Mouse (Mus musculus) natural killer cell, adult 2 months (primary cell): ENCODE data around the gene Alox5.

Source experiments
- DNase-seq, 2 experiments: peaks; one replicate each; pipeline ENCODE4 v3.0.0; 2022; ENCODE audit warnings: low spot score in 2 of 2

Gene Alox5

DNA sequence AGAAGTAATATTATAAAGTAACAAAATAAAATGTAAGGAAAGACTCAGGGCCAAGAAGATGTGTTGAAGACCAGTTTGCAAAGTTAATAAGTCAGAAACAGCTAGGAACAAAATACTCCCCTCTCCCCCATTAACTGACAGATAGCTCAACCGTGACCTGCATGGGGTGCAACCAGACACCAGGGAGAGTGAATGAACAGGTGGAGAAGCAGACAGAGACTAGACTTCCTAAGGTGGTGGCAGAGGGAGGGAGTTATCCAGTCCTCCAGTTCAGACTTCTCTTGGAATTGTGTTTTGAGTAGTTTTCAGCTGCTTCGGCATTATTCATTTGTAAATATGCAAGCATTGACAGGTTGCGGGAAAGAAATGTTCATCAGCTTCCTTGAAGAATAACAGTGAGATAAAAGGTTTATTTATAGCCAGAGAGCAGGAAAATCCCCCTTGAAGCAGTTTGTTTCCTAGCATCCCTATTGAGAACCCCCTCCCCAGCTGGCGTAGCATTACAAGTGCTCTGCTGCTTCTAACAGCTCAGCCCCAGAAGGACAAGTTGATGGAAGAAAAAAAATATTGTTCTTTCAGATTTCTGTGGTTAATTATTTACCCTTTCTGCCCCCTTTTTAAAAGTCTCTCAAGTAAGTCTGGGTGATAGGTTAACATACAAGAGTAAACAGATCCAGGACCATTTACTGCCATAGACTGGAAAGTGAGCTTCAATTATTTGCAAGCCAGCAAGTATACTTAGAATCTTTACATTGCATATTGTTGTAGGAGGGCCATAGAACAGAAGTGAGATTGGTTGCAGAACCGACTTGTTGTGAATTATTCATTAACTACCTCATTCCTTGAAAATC, 75.6 kb downstream of the Alox5 start:
- DNase-seq, result no peak

DNA sequence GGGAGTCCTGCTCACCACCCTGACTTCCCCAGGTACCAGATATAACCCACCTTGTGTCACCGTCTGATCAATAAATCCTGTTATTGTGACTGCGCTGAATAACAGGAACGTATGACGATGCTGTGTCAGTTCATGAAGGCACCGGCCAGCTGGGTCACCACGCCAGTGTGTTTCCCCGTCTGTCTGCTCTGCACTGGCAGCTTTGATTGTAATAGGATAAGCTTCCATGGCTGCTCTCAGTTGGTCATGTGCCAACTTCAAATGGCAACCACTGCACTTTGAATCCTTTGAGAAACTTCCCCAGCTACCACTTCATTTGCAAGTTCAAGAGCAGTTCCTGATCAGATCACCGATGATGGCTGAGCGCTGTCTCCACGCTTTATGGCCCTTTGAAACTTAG, 77.4 kb downstream of the Alox5 start:
- no peak for DNase-seq

DNA sequence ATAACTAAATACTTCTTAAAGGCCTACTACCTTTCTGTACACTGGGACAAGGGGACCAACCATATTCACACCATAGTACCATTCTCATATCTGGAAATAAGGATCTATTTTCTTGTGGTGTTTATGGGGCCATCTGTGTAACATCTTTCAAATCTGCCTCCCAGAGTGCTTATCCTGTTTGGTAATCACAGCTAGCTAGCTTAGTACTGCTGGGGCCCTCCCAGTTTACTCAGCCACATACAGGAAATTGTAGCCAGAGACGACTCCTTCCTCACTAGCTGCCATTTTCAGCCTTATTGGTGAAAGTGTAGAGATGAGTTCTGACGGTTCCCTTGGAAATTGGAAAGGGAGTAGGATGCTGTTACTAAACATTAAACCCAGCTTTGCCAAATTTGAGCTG, 79.4 kb downstream of the Alox5 start:
- no peak for DNase-seq

DNA sequence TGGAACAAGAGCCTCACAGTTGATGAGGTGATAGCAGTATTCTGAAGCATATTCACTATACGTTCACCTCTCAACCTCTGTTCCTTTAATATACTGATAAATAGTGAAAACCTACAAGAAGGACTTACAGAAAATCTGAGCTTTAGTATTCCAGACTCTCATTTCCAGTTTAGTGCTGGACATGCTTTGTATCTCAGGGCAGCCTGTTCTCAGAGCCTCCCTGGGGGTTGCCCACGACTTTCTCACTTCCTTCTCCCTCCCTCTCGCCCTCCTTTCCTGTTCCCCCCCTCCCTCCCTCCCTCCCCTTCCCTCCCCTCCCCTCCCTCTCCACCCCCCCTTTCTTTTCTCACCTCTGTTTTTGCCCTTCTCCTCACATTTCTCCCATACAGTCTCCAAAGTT, 80.8 kb downstream of the Alox5 start:
- DNase-seq, result no peak

DNA sequence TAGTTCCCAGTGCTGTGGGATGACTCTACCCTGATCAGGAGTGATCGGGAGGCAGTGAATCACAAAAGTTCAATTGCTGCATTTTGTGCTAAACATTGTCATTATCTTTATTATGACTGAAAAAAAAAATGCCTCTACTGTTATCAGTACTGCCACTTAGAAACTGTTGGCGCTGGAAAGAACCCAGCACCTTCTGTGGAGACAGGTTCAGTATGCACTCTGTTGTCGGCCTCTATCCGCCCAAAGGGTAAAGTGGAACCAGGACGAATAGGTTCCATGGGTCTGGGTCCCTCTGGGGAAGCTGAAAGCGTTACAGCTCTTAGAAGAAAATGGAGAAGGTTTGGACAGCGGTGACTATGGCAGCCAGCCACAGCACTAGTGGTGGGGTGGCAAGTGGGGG, 82.1 kb downstream of the Alox5 start:
- DNase-seq, result no peak

DNA sequence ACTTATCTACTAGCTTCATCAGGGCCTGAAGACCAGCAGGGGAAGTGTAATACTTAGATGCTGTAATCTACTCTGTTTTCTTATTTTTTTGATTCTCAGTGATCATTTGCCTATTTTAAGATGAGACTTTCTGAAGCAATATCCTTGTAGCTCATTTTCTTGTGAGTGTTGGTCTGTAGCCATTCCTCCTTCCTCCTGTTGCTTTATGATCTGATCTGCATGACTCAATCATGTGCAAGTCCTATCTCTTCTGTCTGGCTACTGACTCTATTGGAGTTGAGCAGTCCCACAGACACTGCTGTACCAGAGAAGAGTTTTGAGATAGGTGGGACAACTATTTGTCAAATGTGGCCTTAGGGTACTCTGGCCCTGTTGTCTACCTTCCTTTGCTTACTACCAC, 86.4 kb downstream of the Alox5 start:
- no peak for DNase-seq

DNA sequence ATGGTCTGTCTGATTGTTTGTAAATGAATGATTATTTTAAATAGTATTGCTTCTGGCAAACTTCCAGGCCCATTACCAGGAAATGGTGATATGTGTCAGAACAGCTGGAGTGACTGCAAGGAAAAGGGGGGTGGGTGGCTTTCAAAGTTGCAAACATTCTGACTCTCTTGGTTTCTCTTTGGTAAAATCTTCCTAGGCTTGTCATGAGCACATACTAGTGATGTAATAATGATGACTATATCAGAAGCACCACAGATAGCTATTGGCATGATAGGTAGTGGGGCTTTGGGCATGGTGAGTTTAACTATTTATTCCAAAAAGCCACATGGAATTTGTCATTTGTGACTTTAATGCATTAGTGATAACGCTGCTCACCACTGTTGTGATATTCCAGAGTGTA, 86.8 kb downstream of the Alox5 start:
- no peak for DNase-seq

DNA sequence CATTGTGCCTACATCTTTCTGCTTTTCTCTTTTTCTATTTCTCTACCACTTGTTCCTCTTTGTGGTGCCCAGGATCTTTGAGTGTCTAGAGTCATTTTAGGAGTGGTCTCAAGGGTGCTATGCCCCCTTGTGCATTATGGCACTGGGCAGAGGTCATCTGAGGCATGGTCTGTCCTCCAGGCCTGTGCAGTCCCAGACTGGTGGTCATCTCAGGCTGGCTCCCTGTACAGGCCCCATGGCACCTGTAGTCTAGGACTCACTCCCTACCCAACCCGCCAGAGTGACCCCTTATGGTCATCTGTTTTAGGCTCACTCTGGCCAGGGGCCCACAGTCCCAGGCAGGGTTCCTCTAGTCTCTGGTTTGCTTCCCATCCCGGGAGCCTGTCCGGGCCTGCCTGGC, 89.5 kb downstream of the Alox5 start:
- no peak for DNase-seq

DNA sequence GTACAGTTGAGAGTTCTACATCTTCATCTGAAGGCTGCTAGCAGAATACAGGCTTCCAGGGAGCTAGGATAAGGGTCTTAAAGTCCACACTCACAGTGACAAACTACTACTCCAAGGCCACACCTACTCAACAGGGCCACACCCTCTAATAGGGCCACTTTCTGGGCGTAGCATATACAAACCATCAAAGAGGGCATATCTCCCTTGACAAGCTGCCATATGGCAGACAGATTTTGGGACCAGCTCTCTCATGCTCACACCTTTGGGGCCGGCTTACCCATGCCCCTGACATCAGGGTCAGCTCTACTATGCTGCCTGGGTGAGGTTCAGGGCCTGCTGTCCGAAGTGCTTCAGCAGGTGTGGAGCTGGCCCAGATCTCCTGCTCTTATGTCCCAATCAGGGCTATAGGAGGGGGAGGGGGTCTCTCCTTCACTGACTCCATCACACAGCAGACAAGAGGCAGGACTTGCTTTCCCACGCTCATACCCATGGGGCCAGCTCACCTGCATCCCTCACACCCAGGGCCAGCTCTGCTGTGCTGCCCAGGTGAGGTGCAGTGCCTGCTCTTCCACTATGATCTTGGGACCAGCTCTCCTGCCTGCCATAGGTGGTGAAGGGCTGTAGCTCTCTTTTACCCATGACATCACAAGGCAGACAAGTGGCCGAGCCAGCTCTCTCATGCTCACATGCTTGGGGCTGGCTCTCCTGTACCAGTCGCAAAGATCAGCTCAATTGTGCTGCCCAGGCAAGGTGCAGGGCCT, 90.6 kb downstream of the Alox5 start:
- DNase-seq, result no peak

DNA sequence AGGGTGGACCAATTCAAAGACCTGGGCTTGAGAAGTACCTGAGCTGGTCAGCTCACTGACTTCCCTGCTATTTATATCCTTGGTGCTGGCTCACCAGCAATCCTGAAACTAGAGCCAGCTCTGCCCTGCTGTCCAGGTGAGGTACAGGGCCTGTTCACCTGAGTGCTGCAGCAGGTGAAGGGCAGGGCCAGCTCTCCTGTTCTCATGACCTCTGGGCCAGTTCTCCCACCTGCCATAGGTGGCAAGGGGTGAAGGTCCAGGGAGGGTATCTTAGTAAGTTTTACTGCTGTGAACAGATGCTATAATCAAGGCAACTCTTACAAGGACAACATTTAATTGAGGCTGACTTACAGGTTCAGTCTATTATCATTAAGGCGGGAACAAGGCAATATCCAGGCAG, 91.2 kb downstream of the Alox5 start:
- no peak for DNase-seq

DNA sequence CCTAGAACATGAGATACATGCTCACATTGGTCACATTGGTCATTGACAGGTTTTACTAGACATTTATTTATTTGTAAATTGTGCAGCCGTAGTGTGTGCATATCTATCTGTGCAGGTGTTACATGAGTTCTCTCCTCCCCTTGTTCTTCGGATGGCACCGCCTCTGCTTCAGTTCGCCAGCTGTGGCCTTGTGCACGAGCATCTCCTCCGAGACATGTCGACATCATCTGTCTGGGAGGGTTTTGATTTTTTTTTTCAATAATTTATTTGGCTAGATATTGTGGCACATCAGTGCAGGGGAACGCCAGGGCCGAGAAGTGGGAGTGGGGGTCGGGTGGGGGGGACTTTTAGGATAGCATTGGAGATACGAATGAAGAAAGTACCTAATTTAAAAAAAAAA, 93.0 kb downstream of the Alox5 start:
- DNase-seq, result no peak

DNA sequence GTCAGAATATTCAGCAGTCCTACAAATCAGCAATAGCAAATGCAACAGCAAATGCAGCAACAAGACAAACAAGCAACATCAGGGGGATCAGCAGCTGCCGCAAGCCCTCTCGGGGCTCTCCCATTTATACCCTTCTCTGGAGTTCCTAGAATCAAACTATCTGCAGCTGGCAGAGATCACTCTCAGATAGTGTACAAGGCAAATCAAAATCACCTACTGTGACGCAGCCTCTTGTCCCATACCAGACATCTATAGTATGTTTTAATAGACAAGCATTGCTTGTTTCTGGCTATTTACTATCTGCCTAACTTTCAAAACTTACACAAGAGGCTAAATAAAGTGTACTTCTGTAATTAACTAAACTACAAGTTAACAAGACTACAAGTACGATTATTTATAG, 99.0 kb downstream of the Alox5 start:
- DNase-seq, result no peak

DNA sequence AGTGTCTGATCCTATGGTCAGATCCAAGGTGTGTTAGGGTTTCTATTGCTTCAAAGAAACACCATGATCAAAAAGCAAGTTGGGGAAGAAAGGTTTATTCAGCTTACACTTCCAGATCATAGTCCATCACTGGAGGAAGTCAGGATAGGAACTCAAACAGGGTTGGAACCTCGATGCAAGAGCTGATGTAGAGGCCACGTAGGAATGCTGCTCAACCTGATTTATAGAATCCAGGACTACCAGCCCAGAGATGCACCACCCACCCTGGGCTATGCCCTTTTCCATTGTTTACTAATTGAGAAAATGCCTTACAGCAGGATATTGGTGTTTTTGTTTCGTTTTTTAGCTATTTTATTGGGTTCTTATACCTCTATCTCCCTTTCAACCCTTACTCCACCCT, 99.5 kb downstream of the Alox5 start:
- DNase-seq, result no peak
